Mouse (Mus musculus) neutrophil, adult 5-6 weeks (primary cell): ENCODE results near the gene Magi2. TPM values are rescaled to one million over a fixed set of nuclear protein-coding genes. Genes with fewer than 3 reads are reported as not detected.
"Not testable (repeated sequence)": the region's sequence is repeated elsewhere in the genome, so short reads cannot be mapped to it uniquely, and the experiment has no call there.

ENCODE experiments used
- ATAC-seq: fragments of 151-379, 151-347 bp; 2 replicates; pipeline ENCODE4 v1.8.0; 2017; ENCODE audit warnings: mild to moderate bottlenecking, moderate TSS enrichment; ENCODE audit not compliant: insufficient number of reproducible peaks, poor library complexity, low FRiP score, severe bottlenecking; ENCODE audit errors: extremely low read depth
- total RNA-seq: library from RNA; stranded (forward); fragments of 200-1000 nt; gene quantifications from 2 replicates; pipeline ENCODE4 v1.2.3, GENCODE M21; 2017

Gene Magi2
- total RNA-seq, 1 experiment from 2014 or later: 0.58 TPM

GRCm38 (mm10) chr5:20681660-20682059 lies 1454.8 kb downstream of the Magi2 start:
- no peak for ATAC-seq

DNA sequence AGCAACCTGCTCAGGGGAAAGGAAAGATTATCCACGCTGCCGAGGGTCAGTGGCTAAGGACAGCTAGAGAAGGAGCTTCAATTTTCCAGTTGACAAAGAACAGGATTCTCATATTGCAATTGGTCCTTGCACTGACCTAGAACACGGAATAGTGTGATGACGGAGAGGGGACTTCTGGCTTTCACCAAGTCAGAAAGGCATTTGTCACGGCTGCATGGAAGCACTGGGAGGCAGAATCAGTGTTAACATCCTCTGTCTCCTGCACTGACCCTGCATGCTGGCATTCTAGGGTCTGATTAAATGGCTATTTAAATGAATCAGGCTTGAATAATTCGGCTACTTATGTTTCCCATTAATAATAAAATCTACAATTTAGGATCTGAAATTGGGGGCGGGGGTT lies 1455.4 kb downstream of the Magi2 start:
- no peak for ATAC-seq

GRCm38 (mm10) chr5:20684112-20684511 lies 1457.3 kb downstream of the Magi2 start:
- ATAC-seq: no peak

DNA sequence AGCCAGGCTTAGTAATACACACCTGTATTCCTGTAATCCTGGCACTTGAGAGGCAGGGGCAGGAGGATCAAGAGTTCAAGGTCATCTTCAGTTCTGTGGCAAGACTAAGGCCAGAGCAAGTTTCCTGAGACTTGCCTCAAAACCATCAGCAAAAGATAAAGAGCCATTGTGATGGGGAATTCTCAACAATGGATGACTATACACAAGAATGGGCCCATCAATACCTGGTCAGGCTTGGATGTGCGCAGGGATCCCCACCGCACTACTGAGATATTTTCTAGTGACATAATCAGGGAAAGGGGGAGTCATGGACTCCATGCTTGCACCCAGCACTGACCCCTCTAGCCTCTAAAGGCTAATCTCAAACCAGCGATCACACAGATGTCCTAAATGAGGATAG lies 1465.4 kb downstream of the Magi2 start:
- ATAC-seq: no peak

- no peak for ATAC-seq
Observed at GRCm38 (mm10) chr5:20699116-20699515, 1472.3 kb downstream of the Magi2 start.

- ATAC-seq: peak; percentile 63
Observed at GRCm38 (mm10) chr5:20701483-20702421, 1474.9 kb downstream of the Magi2 start.

GRCm38 (mm10) chr5:20702480-20703303 lies 1475.9 kb downstream of the Magi2 start:
- no peak for ATAC-seq

DNA sequence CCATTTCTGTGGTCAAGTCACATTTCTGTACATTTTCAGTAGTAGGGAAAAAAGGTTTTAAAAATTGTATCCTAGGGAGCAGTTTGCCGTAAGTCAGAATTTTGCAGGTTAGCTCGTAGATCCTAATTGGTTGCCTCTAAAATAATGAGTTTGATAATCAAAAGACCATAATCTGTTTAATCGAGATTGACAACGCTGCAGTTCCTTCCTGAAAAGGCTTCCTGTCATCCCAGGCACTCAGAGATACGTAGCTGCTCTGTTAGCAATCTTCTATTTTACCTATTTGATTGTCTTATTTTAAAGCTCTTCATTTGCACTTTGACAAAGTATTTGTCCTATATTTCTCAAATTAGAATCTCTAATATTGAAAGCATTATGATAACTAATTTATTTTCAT lies 1476.5 kb downstream of the Magi2 start:
- ATAC-seq: no peak

- ATAC-seq: no peak
Observed at GRCm38 (mm10) chr5:20703971-20704575, 1477.2 kb downstream of the Magi2 start.

DNA sequence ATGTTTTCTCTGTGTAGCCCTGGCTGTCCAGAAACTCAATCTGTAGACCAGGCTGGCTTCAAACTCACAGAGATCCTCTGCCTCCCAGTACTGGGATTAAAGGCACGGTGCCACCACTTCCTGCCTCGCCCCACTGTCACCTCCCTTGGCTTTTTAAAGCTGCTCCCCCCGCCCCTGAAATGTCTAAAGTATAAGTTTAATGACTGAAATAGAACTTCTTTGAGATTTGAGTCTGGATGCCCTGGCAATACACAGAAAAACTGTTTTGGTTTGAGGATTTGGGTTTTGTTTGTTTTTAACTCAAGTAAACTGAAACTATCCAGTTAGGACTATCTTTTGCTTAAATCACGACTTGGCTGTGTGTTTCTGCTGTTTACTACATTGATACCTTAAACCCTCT lies 1478.0 kb downstream of the Magi2 start:
- no peak for ATAC-seq

GRCm38 (mm10) chr5:20706322-20707282 lies 1479.8 kb downstream of the Magi2 start:
- not testable (repeated sequence) for ATAC-seq

GRCm38 (mm10) chr5:20710845-20711244 lies 1484.0 kb downstream of the Magi2 start:
- ATAC-seq: not testable (repeated sequence)

- ATAC-seq: not testable (repeated sequence)
Observed at GRCm38 (mm10) chr5:20714619-20715018, 1487.8 kb downstream of the Magi2 start.

GRCm38 (mm10) chr5:20715980-20716379 lies 1489.1 kb downstream of the Magi2 start:
- not testable (repeated sequence) for ATAC-seq

DNA sequence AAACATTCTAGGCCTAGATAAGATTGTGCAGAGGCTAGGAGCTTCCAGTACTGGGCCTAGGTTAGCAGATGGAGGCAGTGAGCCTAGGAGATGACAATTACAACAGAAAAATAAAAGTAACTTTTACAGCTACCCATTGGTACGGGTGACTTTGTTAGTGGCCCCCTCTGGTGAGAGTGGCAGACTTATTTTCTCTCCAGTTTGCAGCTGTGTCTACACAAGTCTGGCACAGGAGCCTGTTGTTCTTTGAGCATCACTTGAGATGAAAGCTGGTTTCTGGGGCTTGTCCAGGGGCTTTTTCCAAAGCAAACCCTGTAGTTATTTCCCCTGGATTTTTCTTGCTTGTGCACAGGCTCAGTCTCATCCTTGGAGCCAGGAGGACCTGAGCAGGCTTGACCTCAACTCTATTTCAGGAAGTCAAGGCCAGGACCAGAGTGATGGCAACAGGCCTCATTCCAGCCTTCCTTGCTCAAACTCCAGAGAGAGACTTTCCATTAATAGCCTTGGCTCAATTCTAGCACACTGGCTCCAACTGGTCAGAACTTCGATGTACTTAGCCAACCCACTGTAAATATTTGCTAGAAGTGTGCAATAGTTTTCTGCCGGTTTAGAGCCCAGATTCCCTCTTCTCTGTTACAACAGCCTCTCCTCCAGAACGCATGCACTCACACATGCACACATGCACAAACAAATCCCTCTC lies 1493.5 kb downstream of the Magi2 start:
- no peak for ATAC-seq

DNA sequence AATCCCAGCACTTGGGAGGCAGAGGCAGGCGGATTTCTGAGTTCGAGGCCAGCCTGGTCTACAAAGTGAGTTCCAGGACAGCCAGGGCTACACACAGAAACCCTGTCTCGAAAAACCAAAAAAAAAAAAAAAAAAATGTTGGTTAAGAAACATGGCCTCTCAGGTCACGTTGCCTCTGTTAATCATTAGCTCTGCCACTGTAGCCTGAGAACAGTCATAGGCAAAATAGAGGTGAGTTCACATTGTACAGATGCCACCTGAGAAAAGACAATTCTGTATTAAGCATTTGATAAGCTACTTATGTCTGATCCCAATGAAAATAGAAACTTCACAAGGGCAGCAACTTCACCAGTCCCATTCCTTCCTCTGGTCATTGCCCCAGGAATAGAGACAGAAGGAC lies 1496.4 kb downstream of the Magi2 start:
- ATAC-seq: not testable (repeated sequence)

- no peak for ATAC-seq
Observed at GRCm38 (mm10) chr5:20738795-20739194, 1512.0 kb downstream of the Magi2 start.

DNA sequence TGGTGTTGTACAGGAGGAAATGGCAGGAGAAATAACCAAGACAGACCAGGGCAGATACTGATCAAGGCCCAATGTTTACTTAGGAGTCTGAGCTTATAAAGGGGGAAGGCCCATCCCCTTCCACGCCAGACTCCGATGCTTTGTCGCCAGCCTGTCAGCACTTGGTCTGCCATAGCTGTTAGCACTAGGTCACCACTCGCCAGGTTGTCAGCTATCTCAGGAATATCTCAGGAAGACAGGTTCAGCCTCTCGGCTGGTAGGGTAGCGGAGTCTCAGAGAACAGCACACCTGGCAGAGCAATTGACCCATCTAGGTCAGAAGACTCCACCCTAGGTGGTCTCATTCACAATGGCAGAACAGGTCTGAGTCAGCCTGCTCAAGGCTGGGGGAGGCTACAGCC lies 1514.4 kb downstream of the Magi2 start:
- no peak for ATAC-seq
